Mouse (Mus musculus): ENCODE measurements around the gene Cldn9.

The Cldn9 gene

GRCm38 (mm10) chr17:23680336-23680735 is 3.5 kb downstream of the Cldn9 start:
- no peak for DNase-seq (ENCODE audit: low read depth)

- DNase-seq (ENCODE audit: low read depth) = no peak
Measured at GRCm38 (mm10) chr17:23679127-23679835, 4.5 kb downstream of the Cldn9 start, which contains the start of gene Cldn6. Gene Cldn6, plus strand, starts transcription at chr17:23679249.

- peak; percentile 94 for DNase-seq (ENCODE audit: low read depth)
Measured at GRCm38 (mm10) chr17:23677236-23677679, 6.6 kb downstream of the Cldn9 start, which contains the start of gene Tnfrsf12a. Gene Tnfrsf12a, minus strand, starts transcription at chr17:23677468.

- DNase-seq (ENCODE audit: low read depth) = peak; percentile 58
Measured at GRCm38 (mm10) chr17:23676473-23677031, 7.3 kb downstream of the Cldn9 start.

DNA sequence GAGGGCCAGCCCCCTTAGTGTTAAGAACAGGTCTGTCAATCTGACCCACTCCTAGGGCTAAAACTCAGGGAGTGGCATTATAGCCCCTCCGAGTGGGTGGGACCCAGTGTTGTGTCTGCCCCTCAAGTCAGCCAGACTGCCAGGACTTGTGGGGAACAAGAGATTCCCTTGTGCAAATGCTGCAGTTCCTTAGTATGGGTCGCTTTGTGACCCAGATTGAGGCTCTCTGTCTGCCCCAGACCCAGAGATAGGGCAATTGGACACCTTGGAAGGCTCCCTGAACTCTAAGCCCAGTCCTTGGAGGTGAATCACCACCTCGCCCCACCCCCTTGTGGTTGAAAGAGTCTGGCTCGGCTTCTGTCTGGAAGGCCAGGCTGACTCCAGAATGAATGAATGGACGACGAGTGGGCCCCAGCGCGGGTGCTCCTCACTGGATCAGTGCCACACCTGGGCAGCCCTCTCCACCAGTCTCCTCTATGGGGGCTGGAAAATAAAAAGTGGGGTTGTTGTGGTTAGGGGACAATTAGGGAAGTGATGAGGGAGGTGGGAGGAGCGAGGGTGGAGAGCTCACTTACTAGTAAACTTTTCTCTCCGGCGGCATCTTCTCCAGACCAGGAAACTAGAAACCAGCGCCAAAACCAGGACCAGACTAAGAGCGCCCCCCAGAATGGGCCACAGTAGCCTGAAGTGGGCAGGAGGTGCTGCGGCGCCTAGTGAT is 8.1 kb downstream of the Cldn9 start:
- DNase-seq (ENCODE audit: low read depth) = peak; percentile 48

GRCm38 (mm10) chr17:23675127-23675526 is 8.7 kb downstream of the Cldn9 start:
- DNase-seq (ENCODE audit: low read depth) = no peak

- no peak for DNase-seq (ENCODE audit: low read depth)
Measured at GRCm38 (mm10) chr17:23674271-23674952, 9.4 kb downstream of the Cldn9 start.

DNA sequence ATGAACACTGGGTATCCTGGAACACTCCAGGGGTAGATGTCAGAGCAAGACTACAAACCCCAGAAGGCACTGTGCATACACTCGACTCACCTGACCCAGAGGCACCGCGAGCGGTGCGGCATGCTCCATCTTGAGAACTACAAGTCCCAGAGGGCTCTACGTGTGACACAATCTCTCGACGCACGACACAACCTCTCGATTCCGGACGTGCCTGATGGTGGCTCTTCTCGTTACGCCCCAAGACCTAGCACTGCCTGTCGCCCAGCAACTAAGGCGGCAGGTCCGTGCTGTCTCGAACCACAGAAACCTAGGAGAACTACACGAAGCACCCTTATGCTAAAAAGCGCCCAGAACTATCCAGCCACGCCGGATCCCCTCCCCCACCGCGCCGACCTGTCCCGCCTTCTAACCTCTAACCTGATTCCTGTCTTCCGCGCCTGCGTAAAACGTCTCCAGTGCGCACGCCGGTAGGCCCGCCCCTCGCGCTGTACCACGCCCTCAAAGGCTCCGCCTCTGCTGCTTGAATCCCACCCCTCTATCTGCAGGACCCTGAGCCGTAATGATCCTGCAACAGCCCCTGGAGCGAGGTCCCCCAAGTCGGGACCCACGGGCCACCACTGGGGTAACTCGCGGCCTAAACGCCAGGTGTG is 10.3 kb downstream of the Cldn9 start, which contains the start of the genes Hcfc1r1 and Thoc6:
Gene Hcfc1r1 (plus strand): TSS at position 173 of the 650 bp plus-strand sequence.
Gene Thoc6 (minus strand): TSS at position 459 of the 650 bp plus-strand sequence.
- DNase-seq (ENCODE audit: low read depth) = peak; percentile 97

GRCm38 (mm10) chr17:23672761-23673160 is 11.1 kb downstream of the Cldn9 start:
- no peak for DNase-seq (ENCODE audit: low read depth)

DNA sequence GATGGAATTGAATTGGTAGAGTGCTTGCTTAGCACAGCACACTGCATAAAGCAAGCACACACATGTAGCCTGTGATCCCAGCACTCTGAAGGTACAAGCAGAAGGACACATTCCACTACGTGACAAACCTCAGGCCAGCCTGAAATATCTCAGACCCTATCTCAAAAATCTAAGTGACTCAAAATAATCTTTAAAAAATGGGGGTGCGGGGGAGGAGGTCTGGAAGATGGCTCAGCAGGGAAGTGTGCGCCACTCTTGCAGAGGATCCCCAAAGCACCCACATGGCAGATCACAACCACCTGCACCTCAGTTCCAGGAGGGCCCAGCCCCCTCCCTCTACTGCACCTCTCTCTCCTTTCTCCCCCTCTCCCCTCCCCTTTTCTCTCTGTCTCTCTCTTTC is 12.3 kb downstream of the Cldn9 start:
- DNase-seq (ENCODE audit: low read depth) = no peak

DNA sequence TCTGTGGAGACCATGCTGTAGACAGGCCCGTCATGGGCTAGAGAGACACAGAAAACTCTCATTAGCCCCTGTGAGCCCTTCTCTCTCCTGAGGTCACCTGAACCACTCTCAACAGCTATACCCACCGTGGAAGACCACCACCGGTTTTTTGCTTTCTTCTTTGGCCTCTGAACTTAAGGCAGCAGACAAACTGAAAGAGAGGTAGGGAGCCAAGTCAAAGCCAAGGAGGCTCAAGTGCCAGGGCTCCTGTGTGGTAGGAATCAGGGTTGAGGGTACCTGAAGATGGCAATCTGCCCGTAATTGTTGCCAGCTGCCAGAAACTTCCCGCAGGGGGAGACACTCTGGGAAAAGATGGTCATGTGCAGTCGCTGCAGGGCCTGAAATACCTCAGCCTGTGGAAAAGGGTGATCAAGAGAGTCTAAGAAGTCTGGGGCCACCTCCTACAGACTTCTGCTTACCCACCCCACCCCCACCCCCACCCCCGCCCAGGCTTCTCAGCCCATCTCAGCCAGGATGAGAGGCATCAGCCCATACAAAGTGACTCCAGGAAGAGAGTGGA is 13.2 kb downstream of the Cldn9 start:
- no peak for DNase-seq (ENCODE audit: low read depth)

- DNase-seq (ENCODE audit: low read depth) = no peak
Measured at GRCm38 (mm10) chr17:23665511-23665910, 18.3 kb downstream of the Cldn9 start.

DNA sequence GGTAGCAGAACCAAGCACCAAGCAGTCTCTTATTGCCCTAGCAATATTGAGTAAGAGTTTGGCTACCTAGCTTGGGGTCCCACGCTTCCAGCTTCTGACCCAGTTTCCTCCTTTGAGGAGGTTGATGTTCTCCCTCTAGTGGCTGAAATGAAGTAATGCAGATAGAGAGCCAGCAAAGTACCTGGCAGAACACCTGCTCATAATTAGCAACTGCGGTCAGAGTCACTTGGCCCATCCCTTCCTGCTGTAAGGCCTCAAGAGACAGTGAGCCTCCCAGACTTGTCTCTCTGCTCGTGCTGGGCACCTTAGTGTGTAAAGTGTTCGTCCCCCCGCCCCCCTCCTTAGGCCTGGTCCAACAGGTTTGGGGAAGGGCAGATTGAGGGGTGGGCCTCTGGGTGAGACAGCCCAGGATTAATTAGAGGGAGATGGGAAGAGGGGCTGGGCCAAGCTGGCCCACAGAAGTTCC is 19.2 kb downstream of the Cldn9 start:
- DNase-seq (ENCODE audit: low read depth) = peak; percentile 73

DNA sequence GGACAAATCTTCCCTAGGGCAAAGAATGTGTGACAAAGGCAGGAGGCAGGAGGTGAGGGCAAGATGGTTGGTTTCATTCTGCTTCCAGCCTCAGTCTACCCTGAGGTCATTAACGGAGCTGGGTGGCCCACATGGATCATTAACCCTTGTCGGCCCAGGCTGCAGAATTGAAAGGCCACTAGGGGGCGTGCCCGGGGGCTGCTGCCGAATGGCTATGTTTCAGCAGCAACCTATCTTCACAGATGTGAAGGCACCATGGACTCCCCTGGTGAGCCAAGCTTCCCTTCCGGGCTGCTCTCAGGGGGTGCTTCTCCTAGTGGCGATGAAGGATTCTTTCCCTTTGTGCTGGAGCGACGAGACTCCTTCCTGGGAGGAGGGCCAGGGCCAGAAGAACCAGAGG is 22.3 kb downstream of the Cldn9 start:
- DNase-seq (ENCODE audit: low read depth) = peak; percentile 55

DNA sequence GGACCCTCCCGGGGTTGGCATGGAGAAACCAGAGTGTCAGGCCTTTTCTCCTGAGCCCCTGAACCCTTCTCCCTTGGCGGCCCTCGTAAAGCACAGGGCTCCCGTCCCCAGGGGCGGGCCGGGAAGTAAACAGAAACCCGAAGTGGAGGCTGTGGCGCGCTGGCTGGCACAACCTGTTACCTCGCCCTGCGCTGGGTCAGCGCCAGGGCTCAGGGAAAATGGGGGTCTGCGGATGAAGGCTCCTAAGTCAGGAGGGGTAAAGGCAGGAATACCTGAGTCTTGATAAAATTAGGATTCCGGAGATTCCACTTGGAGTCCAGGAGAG is 23.0 kb downstream of the Cldn9 start:
- no peak for DNase-seq (ENCODE audit: low read depth)

- DNase-seq (ENCODE audit: low read depth) = peak; percentile 72
Measured at GRCm38 (mm10) chr17:23660117-23660875, 23.5 kb downstream of the Cldn9 start, which contains the start of gene Bicdl2. Gene Bicdl2, plus strand, starts transcription at chr17:23660506.

DNA sequence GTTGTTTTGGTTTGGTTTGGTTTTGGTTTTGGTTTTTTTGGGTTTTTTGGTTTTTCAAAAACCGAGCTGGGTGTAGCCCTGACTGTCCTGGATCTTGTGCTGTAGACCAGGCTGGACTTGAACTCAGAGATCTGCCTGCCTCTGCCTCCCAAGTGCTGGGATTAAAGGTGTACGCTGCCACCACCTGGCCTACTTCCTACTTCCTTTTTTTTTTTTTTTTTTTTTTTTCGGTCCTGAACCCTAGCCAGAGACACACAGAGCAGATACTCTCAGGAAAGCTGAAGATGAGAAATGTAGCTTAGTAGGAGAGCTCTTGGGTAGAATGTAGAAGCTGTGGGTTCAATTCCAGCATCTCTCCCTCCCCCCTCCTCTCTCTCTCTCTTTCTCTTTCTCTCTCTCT is 25.4 kb downstream of the Cldn9 start:
- DNase-seq (ENCODE audit: low read depth) = no peak

GRCm38 (mm10) chr17:23654410-23654809 is 29.4 kb downstream of the Cldn9 start:
- DNase-seq (ENCODE audit: low read depth) = no peak

DNA sequence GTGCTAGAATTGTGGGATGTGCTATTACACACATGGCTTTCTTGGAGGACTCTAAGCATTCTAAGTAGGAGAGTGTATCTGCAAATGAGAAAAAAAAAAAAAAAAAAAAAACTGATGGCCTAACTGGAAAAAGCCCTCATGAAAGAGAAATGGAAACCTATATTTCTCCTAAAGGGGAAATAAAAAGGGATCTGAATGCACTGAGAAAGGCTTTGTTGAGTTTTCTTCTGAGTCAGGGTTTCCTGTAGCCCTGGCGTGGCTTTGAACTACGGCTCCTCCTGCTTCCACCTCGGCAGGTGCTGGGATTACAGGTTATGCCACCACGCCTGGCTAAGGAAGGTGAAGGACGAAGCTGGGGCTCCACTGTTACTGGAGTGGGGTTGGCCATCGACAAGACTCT is 29.8 kb downstream of the Cldn9 start:
- no peak for DNase-seq (ENCODE audit: low read depth)

DNA sequence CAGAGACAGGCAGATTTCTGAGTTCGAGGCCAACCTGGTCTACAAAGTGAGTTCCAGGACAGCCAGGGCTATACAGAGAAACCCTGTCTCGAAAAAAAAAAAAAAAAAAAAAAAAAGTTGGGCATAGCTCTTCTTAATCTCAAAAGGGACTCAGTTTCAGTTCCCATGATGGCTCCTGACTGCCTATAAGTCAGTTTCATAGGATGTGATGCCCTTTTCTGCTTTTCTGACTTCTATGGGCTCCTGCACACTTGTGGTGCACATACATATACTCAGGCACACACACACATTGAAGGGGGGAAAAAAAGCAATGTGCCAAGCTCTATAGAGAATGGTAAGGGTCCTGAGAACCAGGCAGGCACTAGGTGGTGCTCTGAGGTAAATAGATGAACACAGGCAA is 30.5 kb downstream of the Cldn9 start:
- no peak for DNase-seq (ENCODE audit: low read depth)

- no peak for DNase-seq (ENCODE audit: low read depth)
Measured at GRCm38 (mm10) chr17:23651363-23651762, 32.5 kb downstream of the Cldn9 start.
